Mouse (Mus musculus) megakaryocyte, embryonic 14.5 days (primary cell): Measurements from ENCODE around the gene Rprml. TPM values are rescaled to one million over a fixed set of nuclear protein-coding genes. Genes with fewer than 3 reads are reported as not detected.

Experiments
- H3K27me3 ChIP-seq: replicated peaks from 2 replicates; pipeline ENCODE3; 2012; ENCODE audit warnings: inconsistent platforms
- H3K36me3 ChIP-seq: replicated peaks from 2 replicates; pipeline ENCODE3; 2012; ENCODE audit warnings: low read length, inconsistent platforms, mixed read lengths
- H3K4me1 ChIP-seq: 2 replicates; pipeline ENCODE4 v1.6.1; 2012; ENCODE audit warnings: inconsistent platforms
- H3K4me3 ChIP-seq: replicated peaks from 2 replicates; pipeline ENCODE3; 2012; ENCODE audit warnings: moderate library complexity, mild to moderate bottlenecking, inconsistent platforms
- H3K9me3 ChIP-seq: 2 replicates; pipeline ENCODE4 v1.6.1; 2012; ENCODE audit warnings: inconsistent platforms
- FLI1 ChIP-seq: IDR thresholded peaks from 2 replicates; pipeline ENCODE4 v1.6.1; 2012; ENCODE audit warnings: low read length, inconsistent platforms, mixed read lengths
- GATA1 ChIP-seq: IDR thresholded peaks from 3 replicates; pipeline ENCODE4 v1.6.1; 2012; ENCODE audit warnings: mixed read lengths, low read length, inconsistent platforms, borderline replicate concordance
- polyA plus RNA-seq: library from polyadenylated mRNA; stranded (reverse); fragments of >175 nt; gene quantifications from 2 replicates; pipeline ENCODE4 v1.2.3, GENCODE M21; 2012; ENCODE audit warnings: low replicate concordance; ENCODE audit not compliant: insufficient read depth

Gene Rprml
- polyA plus RNA-seq, 1 experiment = not detected

DNA sequence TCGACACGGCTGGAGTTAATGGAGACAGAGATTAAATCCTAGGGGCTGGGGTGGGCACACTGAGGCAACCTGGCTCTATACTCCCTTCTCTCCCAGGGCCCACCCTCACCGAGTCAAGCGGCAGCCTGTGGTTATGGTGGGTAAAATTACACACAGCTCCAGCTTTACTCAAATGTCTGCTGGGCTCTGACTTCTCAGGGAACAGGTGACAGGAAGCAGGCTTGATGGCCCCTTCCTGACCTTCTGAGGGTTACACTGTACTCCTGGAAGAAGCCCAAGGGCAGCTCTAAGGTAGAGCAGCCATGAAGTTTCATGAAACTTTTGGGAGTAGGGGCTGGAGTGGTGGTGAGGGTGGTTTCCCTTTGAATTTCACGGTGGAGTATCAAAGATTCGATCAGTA, 37.3 kb downstream of the Rprml start:
- Histone ChIP-seq H3K36me3 (peaks cover 84% of the 10 kb centered on the region), H3K27me3 (no peaks in the 10 kb centered on the region), H3K4me1 (peaks cover 67% of the 10 kb centered on the region), H3K4me3 (no peak overlapping the region), H3K9me3 (no peaks in the 10 kb centered on the region)
- TF ChIP-seq FLI1 = no peak
- TF ChIP-seq GATA1 = no peak

DNA sequence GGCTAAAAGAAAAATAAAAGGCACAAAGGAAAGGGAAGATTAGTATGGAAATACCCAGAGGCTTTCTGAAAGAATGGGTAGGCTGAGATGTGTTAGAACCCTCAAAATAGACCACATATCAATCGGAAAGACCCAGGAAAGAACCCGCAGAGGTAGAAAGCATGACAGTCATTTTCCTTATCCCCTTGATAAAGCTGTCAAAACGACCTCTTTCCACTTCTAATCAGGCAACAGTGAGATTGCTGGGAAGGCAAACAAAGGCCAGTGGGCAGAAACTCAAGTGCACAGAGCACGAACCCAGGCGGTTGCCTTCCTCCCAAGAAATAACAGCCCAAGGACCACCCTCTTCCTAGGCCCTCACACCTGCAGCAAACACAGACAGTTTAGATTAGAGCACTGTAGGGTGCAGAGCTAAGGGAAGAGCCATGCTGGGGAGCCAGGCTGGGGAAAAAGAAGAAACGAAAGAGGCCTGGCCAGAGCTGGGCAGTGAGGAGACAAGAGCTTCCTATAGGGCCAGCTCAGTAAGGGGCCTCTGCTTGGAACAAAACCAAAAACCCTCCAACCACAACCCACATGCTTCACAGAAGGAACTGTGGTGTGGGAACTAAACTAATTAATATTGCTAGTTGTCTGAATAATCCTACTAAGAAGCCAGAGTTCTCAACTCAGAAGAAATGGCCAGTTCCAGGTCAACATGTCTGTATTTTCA, 39.1 kb downstream of the Rprml start:
- Histone ChIP-seq H3K4me1 (peaks cover 77% of the 10 kb centered on the region), H3K9me3 (no peaks in the 10 kb centered on the region), H3K27me3 (no peaks in the 10 kb centered on the region), H3K4me3 (peak overlapping the region; percentile 59), H3K36me3 (peaks cover 74% of the 10 kb centered on the region)
- no peak for TF ChIP-seq FLI1
- no peak for TF ChIP-seq GATA1

DNA sequence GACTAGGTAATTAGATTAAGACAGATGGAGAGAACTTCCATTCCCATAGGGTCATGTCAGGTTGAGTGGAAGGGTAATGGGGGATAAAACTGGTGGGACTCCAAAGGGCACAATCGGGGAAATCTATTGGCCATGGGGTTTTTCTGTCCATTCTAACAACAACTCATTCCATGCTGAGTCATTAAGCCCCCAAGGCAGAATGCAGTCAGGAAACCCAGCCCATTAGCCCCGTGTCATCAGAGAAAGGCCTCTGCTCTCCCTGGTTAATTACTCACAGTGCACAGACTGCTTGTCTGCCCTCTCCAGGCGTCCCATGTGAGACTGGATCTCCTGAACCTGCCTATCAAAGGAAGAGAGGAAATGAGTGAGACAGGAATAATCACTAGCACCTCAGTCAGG, 39.6 kb downstream of the Rprml start:
- H3K27me3 ChIP-seq = no peaks in the 10 kb centered on the region
- peaks cover 77% of the 10 kb centered on the region for H3K4me1 ChIP-seq
- H3K4me3 ChIP-seq = peak overlapping the region; percentile 50
- H3K9me3 ChIP-seq = no peaks in the 10 kb centered on the region
- TF ChIP-seq FLI1 (no peak), GATA1 (no peak)
- H3K36me3 ChIP-seq = peaks cover 71% of the 10 kb centered on the region

DNA sequence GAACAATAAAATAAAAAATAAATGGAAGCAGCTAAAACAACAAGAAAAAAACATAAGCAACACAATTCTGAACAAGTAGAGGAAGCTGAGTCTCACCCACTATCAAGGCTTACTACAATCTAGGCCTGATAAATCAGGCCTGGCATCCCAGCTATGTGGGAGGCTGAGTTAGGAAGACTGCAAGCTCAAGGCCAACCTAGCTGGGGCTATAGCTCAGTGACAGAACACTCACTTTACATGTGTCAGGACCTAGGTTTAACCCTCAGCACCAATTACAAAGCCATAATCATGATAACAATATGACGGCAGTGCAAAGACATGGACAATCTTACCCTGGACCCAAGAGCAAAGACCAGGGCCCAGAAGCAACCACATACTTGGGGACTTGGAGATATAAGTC, 41.7 kb downstream of the Rprml start:
- peaks cover 84% of the 10 kb centered on the region for H3K4me1 ChIP-seq
- peaks cover 70% of the 10 kb centered on the region for H3K36me3 ChIP-seq
- H3K27me3 ChIP-seq = no peaks in the 10 kb centered on the region
- H3K9me3 ChIP-seq = no peaks in the 10 kb centered on the region
- H3K4me3 ChIP-seq = no peak overlapping the region
- TF ChIP-seq GATA1 = no peak
- TF ChIP-seq FLI1 = no peak

DNA sequence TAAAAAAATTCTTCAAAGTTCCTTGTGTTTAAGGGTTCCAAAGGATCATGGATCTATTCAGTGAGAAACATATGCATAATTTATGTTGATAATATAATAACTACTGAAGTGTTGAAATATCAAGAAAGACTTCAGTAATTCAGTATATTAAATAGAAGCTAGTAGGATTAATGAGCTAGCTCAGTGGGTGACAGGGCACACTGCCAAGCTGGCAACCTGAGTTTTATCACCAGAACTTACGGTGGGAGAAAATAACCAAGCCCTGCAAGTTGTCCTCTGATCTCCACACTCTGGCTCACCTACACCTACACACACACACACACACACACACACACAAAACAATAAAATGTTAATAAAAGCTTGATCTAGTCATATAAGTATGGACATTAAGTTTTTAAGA, 43.9 kb downstream of the Rprml start:
- Histone ChIP-seq H3K9me3 (no peaks in the 10 kb centered on the region), H3K4me1 (peaks cover 67% of the 10 kb centered on the region), H3K36me3 (peaks cover 48% of the 10 kb centered on the region), H3K4me3 (no peak overlapping the region), H3K27me3 (no peaks in the 10 kb centered on the region)
- no peak for TF ChIP-seq FLI1
- TF ChIP-seq GATA1 = no peak

DNA sequence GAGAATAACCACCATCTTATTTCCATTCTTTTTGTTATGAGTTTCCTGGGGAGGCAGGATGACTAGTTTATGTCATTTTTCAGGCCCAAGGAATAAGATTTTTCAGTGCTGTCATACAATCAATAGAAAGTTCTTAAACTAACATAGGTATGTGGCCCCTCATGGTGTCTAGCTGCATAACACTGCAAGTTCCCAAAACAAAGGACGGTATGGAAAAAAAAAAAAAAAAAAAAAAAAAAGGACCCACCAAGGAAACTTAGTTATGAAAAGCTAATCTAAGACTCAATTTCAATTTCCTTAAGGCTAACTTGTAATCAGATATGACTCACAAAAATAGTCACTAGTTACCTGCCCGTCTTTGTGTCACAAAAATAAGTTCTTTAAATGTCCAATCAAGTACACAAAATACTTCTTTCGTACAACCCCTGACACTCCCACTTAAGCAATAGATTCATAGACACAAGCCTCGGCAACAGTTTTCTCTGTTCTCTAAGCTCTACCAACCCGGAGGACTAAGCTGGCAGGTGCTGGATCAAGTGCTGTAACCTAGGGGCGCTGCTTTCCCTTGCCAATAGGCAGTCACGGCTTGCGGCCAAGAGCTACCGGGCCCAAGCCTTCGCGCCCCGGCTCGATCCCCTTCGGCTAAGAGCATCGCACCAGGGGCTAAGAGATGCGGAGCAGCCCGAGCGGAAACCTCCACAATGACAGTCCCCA, 47.6 kb downstream of the Rprml start:
- peaks cover 29% of the 10 kb centered on the region for H3K36me3 ChIP-seq
- peaks cover 55% of the 10 kb centered on the region for H3K4me1 ChIP-seq
- TF ChIP-seq FLI1 (no peak), GATA1 (no peak)
- no peaks in the 10 kb centered on the region for H3K27me3 ChIP-seq
- no peaks in the 10 kb centered on the region for H3K9me3 ChIP-seq
- H3K4me3 ChIP-seq = peak overlapping the region; percentile 96

DNA sequence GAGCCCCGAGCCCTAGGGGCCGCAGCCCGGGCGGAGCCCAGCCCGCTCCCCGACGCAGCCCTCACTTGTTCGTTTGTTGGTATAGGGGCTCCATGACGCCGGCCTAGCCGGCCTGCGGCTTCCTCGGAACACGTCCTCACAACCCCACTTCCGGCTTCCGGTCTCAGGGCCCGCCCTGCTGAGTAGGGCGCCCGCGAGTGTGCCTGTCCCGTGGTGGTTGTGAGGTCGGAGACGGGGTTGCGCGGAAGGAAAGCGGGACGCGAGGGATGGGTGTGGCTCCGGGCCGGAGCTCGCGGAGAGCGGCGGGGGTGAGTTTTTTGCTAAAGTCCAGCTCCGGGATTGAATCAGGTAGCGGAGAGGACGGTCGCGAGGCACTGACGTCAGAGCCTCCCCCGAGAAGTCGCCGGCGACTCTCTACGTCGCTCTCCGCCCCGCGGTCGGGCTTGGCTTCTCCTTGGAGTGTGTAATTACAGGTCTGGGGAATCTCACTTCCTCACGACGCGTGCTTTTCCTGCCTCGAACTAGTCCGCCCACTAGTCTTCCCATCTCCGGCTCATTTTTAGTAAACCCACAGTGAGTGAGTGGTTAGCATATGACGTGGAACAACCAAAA, 48.3 kb downstream of the Rprml start, which contains the start of gene Gosr2:
Gene Gosr2 (minus strand): TSS at position 334 of the 612 bp plus-strand sequence.
- TF ChIP-seq FLI1 = peak; percentile 69; the same call in 1 of the 2 replicates
- no peak for TF ChIP-seq GATA1
- H3K4me1 ChIP-seq = peaks cover 52% of the 10 kb centered on the region
- H3K27me3 ChIP-seq = peaks cover under 1% of the 10 kb centered on the region
- H3K36me3 ChIP-seq = peaks cover 27% of the 10 kb centered on the region
- H3K9me3 ChIP-seq = no peaks in the 10 kb centered on the region
- peak within 1 kb of the TSS; percentile 96 for H3K4me3 ChIP-seq

DNA sequence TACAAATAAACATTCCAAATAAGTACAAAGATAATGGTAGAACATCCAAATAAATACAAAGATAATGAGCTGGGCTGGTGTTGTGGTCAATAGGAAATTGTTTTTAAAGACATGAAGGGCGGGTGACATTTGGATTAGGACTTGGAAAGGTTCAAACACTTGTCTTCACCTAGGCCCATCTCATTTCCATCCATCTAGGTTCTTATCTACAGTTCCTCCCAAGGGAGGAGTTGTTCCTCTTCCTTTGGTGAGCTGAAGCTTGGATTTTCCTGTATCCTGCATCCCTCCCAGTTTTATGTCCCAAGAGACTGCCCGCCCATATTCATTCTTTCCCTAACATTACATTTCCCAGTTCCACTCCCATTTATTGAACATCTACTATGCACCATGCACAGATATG, 48.9 kb downstream of the Rprml start:
- Histone ChIP-seq H3K27me3 (peaks cover 2% of the 10 kb centered on the region), H3K4me1 (peaks cover 49% of the 10 kb centered on the region), H3K4me3 (peak overlapping the region; percentile 96), H3K36me3 (peaks cover 22% of the 10 kb centered on the region), H3K9me3 (no peaks in the 10 kb centered on the region)
- no peak for TF ChIP-seq GATA1
- no peak for TF ChIP-seq FLI1

Other genes with a start within 250 kb of the Rprml start
- 8.1 and 12.1 TPM in 2 replicates for gene Plekhm1, start 236.9 kb upstream of the Rprml start, polyA plus RNA-seq
- gene Lrrc37a, start 145.0 kb upstream of the Rprml start, polyA plus RNA-seq = not detected in 2 replicates
- not detected in 2 replicates for gene Gm884, start 28.4 kb upstream of the Rprml start, polyA plus RNA-seq
- gene Lyzl6, start 10.7 kb upstream of the Rprml start, polyA plus RNA-seq = not detected in 2 replicates
- gene Gosr2, start 48.3 kb downstream of the Rprml start, polyA plus RNA-seq = 4.5 and 7.8 TPM in 2 replicates
- gene Wnt9b, start 100.3 kb downstream of the Rprml start, polyA plus RNA-seq = not detected in 2 replicates
- gene Wnt3, start 124.6 kb downstream of the Rprml start, polyA plus RNA-seq = not detected in 2 replicates